Mouse (Mus musculus) megakaryocyte, embryonic 14.5 days (primary cell): ENCODE measurements around the gene Tmem207. TPM values are rescaled to one million over a fixed set of nuclear protein-coding genes. Genes with fewer than 3 reads are reported as not detected.
"Not testable (repeated sequence)": the region's sequence is repeated elsewhere in the genome, so short reads cannot be mapped to it uniquely, and the experiment has no call there.

Experiments
- H3K27me3 ChIP-seq: replicated peaks from 2 replicates; pipeline ENCODE3; 2012; ENCODE audit warnings: inconsistent platforms
- H3K36me3 ChIP-seq: replicated peaks from 2 replicates; pipeline ENCODE3; 2012; ENCODE audit warnings: low read length, inconsistent platforms, mixed read lengths
- H3K4me1 ChIP-seq: 2 replicates; pipeline ENCODE4 v1.6.1; 2012; ENCODE audit warnings: inconsistent platforms
- H3K4me3 ChIP-seq: replicated peaks from 2 replicates; pipeline ENCODE3; 2012; ENCODE audit warnings: moderate library complexity, mild to moderate bottlenecking, inconsistent platforms
- H3K9me3 ChIP-seq: 2 replicates; pipeline ENCODE4 v1.6.1; 2012; ENCODE audit warnings: inconsistent platforms
- FLI1 ChIP-seq: IDR thresholded peaks from 2 replicates; pipeline ENCODE4 v1.6.1; 2012; ENCODE audit warnings: low read length, inconsistent platforms, mixed read lengths
- GATA1 ChIP-seq: IDR thresholded peaks from 3 replicates; pipeline ENCODE4 v1.6.1; 2012; ENCODE audit warnings: mixed read lengths, low read length, inconsistent platforms, borderline replicate concordance
- polyA plus RNA-seq: library from polyadenylated mRNA; stranded (reverse); fragments of >175 nt; gene quantifications from 2 replicates; pipeline ENCODE4 v1.2.3, GENCODE M21; 2012; ENCODE audit warnings: low replicate concordance; ENCODE audit not compliant: insufficient read depth

Gene Tmem207
- polyA plus RNA-seq, 1 experiment, result not detected

DNA sequence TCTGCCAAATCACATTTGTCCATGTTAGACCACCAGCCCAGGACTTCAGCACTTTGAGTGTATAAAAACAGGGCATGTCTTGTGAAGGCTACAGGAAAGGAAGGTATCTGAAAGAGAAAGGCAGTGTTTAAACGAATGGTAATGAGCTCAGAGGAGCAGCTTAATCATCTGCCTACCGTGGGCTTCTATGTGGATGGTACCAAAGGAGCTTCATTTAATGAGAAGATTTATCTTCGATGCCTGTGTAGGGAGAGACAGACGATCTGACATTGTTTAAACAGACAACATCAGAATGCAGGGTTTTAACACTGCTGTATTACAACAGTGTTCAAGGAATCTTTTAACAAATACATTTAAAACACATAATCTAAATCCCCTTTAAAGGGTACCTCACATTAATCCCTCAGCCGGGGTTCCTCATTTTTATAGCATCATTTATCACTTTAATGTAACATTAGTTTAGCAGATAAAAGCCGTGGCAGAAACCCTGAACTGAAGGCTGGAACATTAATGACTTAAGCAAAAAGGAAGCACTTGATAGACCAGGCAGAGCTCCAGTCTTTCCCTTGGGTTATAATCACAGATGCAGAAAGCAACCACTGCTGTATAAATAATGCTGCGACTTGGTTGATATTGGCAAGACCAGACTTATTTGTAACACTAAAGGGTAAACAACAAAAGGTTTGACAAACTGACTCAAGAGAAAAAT lies 19.8 kb upstream of the Tmem207 start:
- TF ChIP-seq GATA1 (no peak), FLI1 (no peak)
- no peaks in the 10 kb centered on the region for H3K27me3 ChIP-seq
- no peaks in the 10 kb centered on the region for H3K9me3 ChIP-seq
- no peaks in the 10 kb centered on the region for H3K4me1 ChIP-seq
- H3K36me3 ChIP-seq, result no peaks in the 10 kb centered on the region
- H3K4me3 ChIP-seq, result no peak overlapping the region

DNA sequence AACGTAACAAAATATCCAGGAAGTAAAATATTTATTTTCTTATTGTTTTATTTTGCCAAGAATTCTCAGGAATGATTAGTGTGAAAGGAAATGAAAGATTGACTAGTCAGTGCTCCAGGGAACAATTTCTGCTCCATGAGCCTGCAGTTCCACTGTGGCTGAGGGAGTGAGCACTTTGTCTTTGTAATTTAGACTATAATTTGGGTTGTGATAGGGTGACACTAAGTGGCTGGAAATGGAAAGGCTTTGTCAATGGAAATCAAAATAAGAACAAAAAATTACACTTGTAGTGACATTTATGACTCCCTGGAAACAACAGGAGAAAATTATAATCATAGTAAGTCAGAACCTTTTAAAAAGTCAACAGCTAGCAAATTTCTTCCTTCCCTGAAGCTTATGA lies 5.7 kb upstream of the Tmem207 start:
- H3K36me3 ChIP-seq, result no peaks in the 10 kb centered on the region
- no peak for TF ChIP-seq GATA1
- TF ChIP-seq FLI1, result no peak

GRCm38 (mm10) chr16:26530451-26530850 lies 3.9 kb upstream of the Tmem207 start:
- H3K4me3 ChIP-seq, result no peak overlapping the region
- no peaks in the 10 kb centered on the region for H3K4me1 ChIP-seq
- H3K9me3 ChIP-seq, result 0 out of 2 replicates have a peak, but pooled peaks cover 6% of the 10 kb centered on the region
- H3K27me3 ChIP-seq, result no peaks in the 10 kb centered on the region
- no peaks in the 10 kb centered on the region for H3K36me3 ChIP-seq
- no peak for TF ChIP-seq GATA1
- no peak for TF ChIP-seq FLI1

More for the DNA sequence above, 5.7 kb upstream of the Tmem207 start:
- no peak overlapping the region for H3K4me3 ChIP-seq
- 0 out of 2 replicates have a peak, but pooled peaks cover 6% of the 10 kb centered on the region for H3K9me3 ChIP-seq
- no peaks in the 10 kb centered on the region for H3K4me1 ChIP-seq
- no peaks in the 10 kb centered on the region for H3K27me3 ChIP-seq

GRCm38 (mm10) chr16:26527931-26528666 lies 1.5 kb upstream of the Tmem207 start:
- TF ChIP-seq FLI1, result no peak
- Histone ChIP-seq H3K36me3 (no peaks in the 10 kb centered on the region), H3K9me3 (0 out of 2 replicates have a peak, but pooled peaks cover 6% of the 10 kb centered on the region), H3K4me3 (no peak overlapping the region), H3K27me3 (no peaks in the 10 kb centered on the region), H3K4me1 (no peaks in the 10 kb centered on the region)

GRCm38 (mm10) chr16:26525832-26526231 lies 737 bp downstream of the Tmem207 start:
- no peaks in the 10 kb centered on the region for H3K4me1 ChIP-seq
- no peak for TF ChIP-seq FLI1
- TF ChIP-seq GATA1, result no peak
- H3K9me3 ChIP-seq, result 0 out of 2 replicates have a peak, but pooled peaks cover 6% of the 10 kb centered on the region

DNA sequence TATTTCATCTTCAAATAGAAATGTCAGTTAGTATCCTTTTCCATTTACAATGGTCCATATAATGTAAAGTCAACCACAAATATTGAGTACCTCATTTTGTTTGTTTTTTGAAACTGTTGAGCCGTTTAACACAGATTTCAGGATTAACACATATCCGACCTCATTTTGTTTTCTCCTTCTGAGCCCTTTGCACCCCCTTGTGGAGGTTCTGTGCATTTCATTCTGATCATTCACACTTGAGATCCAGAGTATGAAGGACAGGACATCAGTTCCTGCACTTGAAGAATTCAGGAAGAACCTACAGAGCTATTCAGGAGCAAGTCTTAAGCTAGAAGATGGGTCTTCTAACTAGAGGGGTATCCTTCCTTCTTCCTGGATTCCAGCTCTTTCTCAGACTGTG lies 7.0 kb downstream of the Tmem207 start:
- Histone ChIP-seq H3K36me3 (no peaks in the 10 kb centered on the region), H3K27me3 (no peaks in the 10 kb centered on the region), H3K4me1 (no peaks in the 10 kb centered on the region), H3K9me3 (peaks cover 3% of the 10 kb centered on the region; the same call in 1 of the 2 replicates), H3K4me3 (no peak overlapping the region)
- no peak for TF ChIP-seq FLI1
- TF ChIP-seq GATA1, result no peak

More at GRCm38 (mm10) chr16:26525832-26526231, 737 bp downstream of the Tmem207 start:
- no peaks in the 10 kb centered on the region for H3K36me3 ChIP-seq
- no peak overlapping the region for H3K4me3 ChIP-seq
- no peaks in the 10 kb centered on the region for H3K27me3 ChIP-seq

- H3K27me3 ChIP-seq, result no peaks in the 10 kb centered on the region
- H3K36me3 ChIP-seq, result no peaks in the 10 kb centered on the region
- TF ChIP-seq FLI1 (no peak), GATA1 (no peak)
- no peaks in the 10 kb centered on the region for H3K9me3 ChIP-seq
- no peaks in the 10 kb centered on the region for H3K4me1 ChIP-seq
- H3K4me3 ChIP-seq, result no peak overlapping the region
These were observed 21.6 kb downstream of the Tmem207 start for GRCm38 (mm10) chr16:26504961-26505360.

DNA sequence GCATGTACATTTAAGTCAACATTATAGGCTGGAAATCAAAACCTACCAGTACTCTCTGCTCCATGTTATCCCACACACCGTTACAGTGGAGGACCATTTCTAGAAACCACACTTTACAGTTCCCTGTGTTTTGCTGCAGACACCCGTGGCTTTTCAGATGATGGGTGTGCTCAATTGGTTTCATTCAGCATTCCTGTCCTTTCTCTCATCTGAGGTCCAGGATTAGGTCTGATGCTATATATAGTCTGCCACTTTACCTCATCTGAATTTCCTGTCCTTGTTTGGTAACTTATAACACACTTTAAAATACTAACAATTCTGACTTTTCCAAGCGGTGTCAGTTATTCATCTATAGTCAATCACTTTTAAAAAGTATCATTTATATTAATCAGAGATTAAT lies 25.8 kb downstream of the Tmem207 start:
- no peaks in the 10 kb centered on the region for H3K27me3 ChIP-seq
- TF ChIP-seq FLI1 (no peak), GATA1 (no peak)
- H3K4me3 ChIP-seq, result no peak overlapping the region
- no peaks in the 10 kb centered on the region for H3K36me3 ChIP-seq
- no peaks in the 10 kb centered on the region for H3K9me3 ChIP-seq
- H3K4me1 ChIP-seq, result no peaks in the 10 kb centered on the region

DNA sequence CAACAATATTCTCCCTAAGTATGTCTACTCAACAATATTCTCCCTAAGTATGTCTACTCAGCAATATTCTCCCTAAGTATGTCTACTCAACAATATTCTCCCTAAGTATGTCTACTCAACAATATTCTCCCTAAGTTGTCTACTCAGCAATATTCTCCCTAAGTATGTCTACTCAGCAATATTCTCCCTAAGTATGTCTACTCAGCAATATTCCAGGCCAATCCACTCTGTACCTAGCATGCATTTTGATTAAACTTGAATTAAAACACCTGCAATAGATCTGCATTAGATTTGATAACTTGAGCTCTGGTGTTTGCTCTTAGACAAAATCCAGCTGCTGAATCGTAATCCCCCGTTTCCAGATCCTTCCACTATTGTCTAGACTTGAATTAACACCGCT lies 26.9 kb downstream of the Tmem207 start:
- not testable (repeated sequence) for H3K4me3 ChIP-seq, H3K27me3 ChIP-seq, H3K36me3 ChIP-seq, H3K4me1 ChIP-seq, H3K9me3 ChIP-seq

DNA sequence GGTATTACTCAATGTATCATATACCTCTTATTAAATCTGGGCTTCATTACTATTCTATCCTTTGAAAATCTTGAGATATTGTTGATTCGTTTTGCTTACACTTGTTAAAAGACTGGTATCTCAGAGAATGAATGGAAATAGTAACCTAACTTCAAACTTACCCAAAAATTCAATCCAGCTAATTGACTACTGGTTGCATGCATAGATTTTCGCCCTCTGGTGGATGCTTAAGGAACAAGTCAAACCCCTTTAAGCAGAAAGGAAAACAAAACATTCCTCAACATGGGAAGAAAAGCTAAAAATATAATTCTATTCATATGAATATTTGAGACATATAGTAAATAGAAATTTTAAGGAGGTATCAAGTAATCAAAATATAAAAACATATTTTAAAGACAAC lies 30.8 kb downstream of the Tmem207 start:
- Histone ChIP-seq H3K27me3 (no peaks in the 10 kb centered on the region), H3K4me1 (no peaks in the 10 kb centered on the region), H3K4me3 (no peak overlapping the region), H3K36me3 (no peaks in the 10 kb centered on the region), H3K9me3 (no peaks in the 10 kb centered on the region)
- TF ChIP-seq FLI1 (no peak), GATA1 (no peak)
